Mouse (Mus musculus) thymus, adult 18-20 months (tissue): ENCODE data around the gene Pate4.
"Not testable (repeated sequence)": the region's sequence is repeated elsewhere in the genome, so short reads cannot be mapped to it uniquely, and the experiment has no call there.

ENCODE experiments used
- DNase-seq, 2 experiments: peaks; one replicate each; pipeline ENCODE4 v3.0.0; 2022; ENCODE audit warnings: mixed read lengths in 2 of 2

Pate4 gene

GRCm38 (mm10) chr9:35611841-35612240 is at the start of gene Pate4:
Gene Pate4 (minus strand): TSS chr9:35611941.
- DNase-seq, result no peak

- DNase-seq, result no peak
Measured at GRCm38 (mm10) chr9:35648102-35648501, 36.4 kb upstream of the Pate4 start, which contains the start of gene Pate3. Gene Pate3 (minus strand): TSS chr9:35648202.

GRCm38 (mm10) chr9:35632981-35633380 is 21.2 kb upstream of the Pate4 start:
- DNase-seq, result no peak

- not testable (repeated sequence) for DNase-seq
Measured at GRCm38 (mm10) chr9:35616784-35617183, 5.0 kb upstream of the Pate4 start.

GRCm38 (mm10) chr9:35614005-35614404 is 2.3 kb upstream of the Pate4 start:
- no peak for DNase-seq

GRCm38 (mm10) chr9:35607647-35608405 is 3.9 kb downstream of the Pate4 start:
- no peak for DNase-seq

GRCm38 (mm10) chr9:35592903-35593302 is 18.8 kb downstream of the Pate4 start:
- no peak for DNase-seq

- no peak for DNase-seq
Measured at GRCm38 (mm10) chr9:35587674-35588073, 24.1 kb downstream of the Pate4 start.

GRCm38 (mm10) chr9:35574416-35574815 is 37.3 kb downstream of the Pate4 start:
- DNase-seq, result no peak

- no peak for DNase-seq
Measured at GRCm38 (mm10) chr9:35570663-35571062, 41.1 kb downstream of the Pate4 start.

GRCm38 (mm10) chr9:35569571-35570534 is 41.9 kb downstream of the Pate4 start, which contains the start of the genes Pate2 and Hyls1:
Gene Pate2 (plus strand): TSS chr9:35570284.
Gene Hyls1 (minus strand): TSS chr9:35570398.
- DNase-seq, result peak; percentile 91 to 96

GRCm38 (mm10) chr9:35567995-35568394 is 43.7 kb downstream of the Pate4 start:
- no peak for DNase-seq

- DNase-seq, result no peak
Measured at GRCm38 (mm10) chr9:35564536-35565240, 47.1 kb downstream of the Pate4 start.

GRCm38 (mm10) chr9:35561583-35561982 is 50.2 kb downstream of the Pate4 start:
- no peak for DNase-seq

- DNase-seq, result no peak
Measured at GRCm38 (mm10) chr9:35561076-35561475, 50.7 kb downstream of the Pate4 start.

- peak; percentile 72 to 80 for DNase-seq
Measured at GRCm38 (mm10) chr9:35559009-35559890, 52.5 kb downstream of the Pate4 start.

- peak; percentile 27 to 32 for DNase-seq
Measured at GRCm38 (mm10) chr9:35558257-35559008, 53.3 kb downstream of the Pate4 start, which contains the start of the genes Ddx25 and Pus3. Gene Ddx25 (minus strand): TSS chr9:35558528. Gene Pus3 (plus strand): TSS chr9:35558595.
